Comparison of ENCODE assay signal across 9 mouse cellular contexts in genomic region chr7:16147643-16148042, GRCm38 (mm10). TPM values are rescaled to one million over a fixed set of nuclear protein-coding genes. Genes with fewer than 3 reads are reported as not detected.
DNase-seq lines count a peak whose midpoint lies in the region; ATAC-seq and TF ChIP-seq lines count a peak whose summit lies in the region.
"Had no signal": no experiment of that assay in that cellular context is flagged by ENCODE, and none has a peak within 500 bp of the region (broad histone marks: within the 10 kb centered on the region; RNA-seq: fewer than 3 reads in every experiment).

No protein-coding gene starts in this region.

- peak; percentile 60 for DNase-seq in kidney, adult 18-20 months
- peak; percentile 62 for DNase-seq in MEL (ENCODE audit: low read depth, low spot score)
- peak; percentile 46 for DNase-seq in c-Kit-positive CD71-positive TER-119-negative erythroid progenitor cells, embryonic 14.5 days (ENCODE audit: low read depth)
- peak; percentile 84 for DNase-seq in heart, postnatal 4 days
- DNase-seq in lung, postnatal 14 days: peak; percentile 78
- peak; percentile 88 for DNase-seq in thymus, postnatal 4 days

- no peaks in the 10 kb centered on the region for H3K9me3 ChIP-seq in kidney, embryonic 15.5 days (replicated peaks)
- no peaks in the 10 kb centered on the region for H3K9me3 ChIP-seq in MEL (replicated peaks; ENCODE audit: insufficient read depth, low read length)

- no peak overlapping the region for H3K9ac ChIP-seq in kidney, embryonic 15.5 days
- no peak overlapping the region for H3K9ac ChIP-seq in MEL (ENCODE audit: control insufficient read depth, low read depth, low read length, poor library complexity, severe bottlenecking)

- H3K4me1 ChIP-seq in kidney, embryonic 15.5 days: no peaks in the 10 kb centered on the region
- H3K4me1 ChIP-seq in MEL (ENCODE audit: control insufficient read depth in 1 of 2, insufficient read depth in 2 of 2, low read length in 2 of 2): peaks cover 0 to 16% of the 10 kb centered on the region in 2 experiments; a peak in 2 of 4 replicates

- no peak for TF ChIP-seq CTCF in MEL (IDR thresholded peaks at IDR 0.05 in 2 of 3, conservative IDR thresholded peaks at IDR 0.05 in 1 of 3; ENCODE audit: control insufficient read depth in 1 of 3, insufficient read depth in 1 of 3, low read depth in 2 of 3, low read length in 3 of 3, poor library complexity in 1 of 3, severe bottlenecking in 1 of 3)

- no peak overlapping the region for H3K4me2 ChIP-seq in kidney, embryonic 15.5 days

- H3K36me3 ChIP-seq in kidney, embryonic 15.5 days: no peaks in the 10 kb centered on the region
- H3K36me3 ChIP-seq in MEL (ENCODE audit: control insufficient read depth in 1 of 2, insufficient read depth in 2 of 2, low read length in 2 of 2): peaks cover 0 to 2% of the 10 kb centered on the region in 2 experiments; a peak in 1 of 4 replicates

- no peak overlapping the region for H3K27ac ChIP-seq in kidney, embryonic 15.5 days
- H3K27ac ChIP-seq in MEL (ENCODE audit: control insufficient read depth, low read depth, low read length): no peak overlapping the region

- TF ChIP-seq RAD21 in MEL (IDR thresholded peaks at IDR 0.05; ENCODE audit: low read depth, low read length): no peak

- H3K79me2 ChIP-seq in MEL (ENCODE audit: control insufficient read depth, insufficient read depth, low read length, poor library complexity): no peaks in the 10 kb centered on the region

- no peak overlapping the region for H3K4me3 ChIP-seq in kidney, embryonic 15.5 days (replicated peaks)
- H3K4me3 ChIP-seq in MEL (ENCODE audit: control insufficient read depth in 1 of 2, insufficient read depth in 1 of 2, low read depth in 2 of 2, low read length in 2 of 2): no peak overlapping the region

- peaks cover 7% of the 10 kb centered on the region for H3K27me3 ChIP-seq in kidney, embryonic 15.5 days
- peaks cover 0 to 4% of the 10 kb centered on the region in 2 experiments; a peak in 2 of 4 replicates for H3K27me3 ChIP-seq in MEL (ENCODE audit: control insufficient read depth in 1 of 2, insufficient read depth in 2 of 2, low read length in 2 of 2)

- TF ChIP-seq EP300 in MEL (IDR thresholded peaks at IDR 0.05; ENCODE audit: low read depth in 1 of 2, low read length in 2 of 2): no peak

- TF ChIP-seq POLR2A in MEL (IDR thresholded peaks at IDR 0.05; ENCODE audit: control insufficient read depth in 1 of 2, insufficient read depth in 1 of 2, low read depth in 1 of 2, low read length in 2 of 2, poor library complexity in 1 of 2): no peak

- ATAC-seq in kidney, embryonic 15.5 days (replicated peaks; ENCODE audit: low FRiP score): no peak
- no peak for ATAC-seq in inflammation-experienced regulatory T-cells, adult 6 months

- WGBS in kidney, embryonic 15.5 days: 12% methylated on average over 15 of the region's 15 CpGs

TF ChIP-seq in MEL, 35 proteins besides CTCF, POLR2A, EP300 and RAD21:
- TF ChIP-seq JUND (IDR thresholded peaks at IDR 0.05; ENCODE audit: low read depth, low read length) (no peak), SIN3A (IDR thresholded peaks at IDR 0.05; ENCODE audit: low read length) (peak; percentile 21; the same call in 1 of the 2 replicates)

RNA-seq across cellular contexts. Expression of gene Slc8a2, which starts 18.0 kb away (rescaled TPM):
- 0.09 and 0.19 TPM in 2 replicates for polyA plus RNA-seq in kidney, embryonic 15.5 days (2015; fragmentation: Nextera tagmentation; extraction: Ambion mirVana)
- total RNA-seq in MEL (2012; rRNA removed): not detected in 2 replicates
- under 1 TPM in 1 of 2 experiments, not detected in 1; 0.06 TPM for polyA plus RNA-seq in MEL (2012; ENCODE audit: insufficient read depth in 1 of 2, insufficient read length in 2 of 2, low read depth in 1 of 2, low replicate concordance in 2 of 2, missing spikeins in 1 of 2)
- 1 to 10 TPM; 2.0 TPM for total RNA-seq in heart, postnatal 4 days (2021)
- not detected for polyA plus RNA-seq in inflammation-experienced regulatory T-cells, adult 6 months (2017; shearing (Covaris generic))
- total RNA-seq: neutrophil, adult 5-6 weeks had no signal

RNA-seq across cellular contexts. Expression of gene Meis3, which starts 27.2 kb away (rescaled TPM):
- polyA plus RNA-seq in kidney, embryonic 15.5 days (2015; fragmentation: Nextera tagmentation; extraction: Ambion mirVana): 22.5 and 28.9 TPM in 2 replicates
- total RNA-seq in MEL (2012; rRNA removed): 3.8 and 4.8 TPM in 2 replicates
- polyA plus RNA-seq in MEL (2012; ENCODE audit: insufficient read depth in 1 of 2, insufficient read length in 2 of 2, low read depth in 1 of 2, low replicate concordance in 2 of 2, missing spikeins in 1 of 2): 10 to 100 TPM in 1 of 2 experiments, not detected in 1; 14.9 TPM
- total RNA-seq in heart, postnatal 4 days (2021): 1 to 10 TPM; 8.6 to 9.4 TPM
- 10 to 100 TPM in 2 of 3 experiments, 1 to 10 TPM in 1; 8.6 to 23.2 (median 20.8) TPM for polyA plus RNA-seq in inflammation-experienced regulatory T-cells, adult 6 months (2017; shearing (Covaris generic))

RNA-seq across cellular contexts. Expression of gene Kptn, which starts 27.9 kb away (rescaled TPM):
- polyA plus RNA-seq in kidney, embryonic 15.5 days (2015; fragmentation: Nextera tagmentation; extraction: Ambion mirVana): 30.0 and 37.5 TPM in 2 replicates
- 16.5 and 17.8 TPM in 2 replicates for total RNA-seq in MEL (2012; rRNA removed)
- polyA plus RNA-seq in MEL (2012; ENCODE audit: insufficient read depth in 1 of 2, insufficient read length in 2 of 2, low read depth in 1 of 2, low replicate concordance in 2 of 2, missing spikeins in 1 of 2): 10 to 100 TPM in 1 of 2 experiments, not detected in 1; 19.6 TPM
- 10 to 100 TPM; 23.8 to 25.9 TPM for total RNA-seq in heart, postnatal 4 days (2021)
- 10 to 100 TPM; 18.7 to 23.5 (median 19.2) TPM for polyA plus RNA-seq in inflammation-experienced regulatory T-cells, adult 6 months (2017; shearing (Covaris generic))

RNA-seq across cellular contexts. Expression of gene Napa, which starts 49.4 kb away (rescaled TPM):
- polyA plus RNA-seq in kidney, embryonic 15.5 days (2015; fragmentation: Nextera tagmentation; extraction: Ambion mirVana): 178 and 203 TPM in 2 replicates
- total RNA-seq in MEL (2012; rRNA removed): 52.6 and 56.1 TPM in 2 replicates
- 100 to 1,000 TPM in 1 of 2 experiments, not detected in 1; 132 TPM for polyA plus RNA-seq in MEL (2012; ENCODE audit: insufficient read depth in 1 of 2, insufficient read length in 2 of 2, low read depth in 1 of 2, low replicate concordance in 2 of 2, missing spikeins in 1 of 2)
- 100 to 1,000 TPM in 1 of 2 experiments, 10 to 100 TPM in 1; 90.4 to 104 TPM for total RNA-seq in heart, postnatal 4 days (2021)
- polyA plus RNA-seq in inflammation-experienced regulatory T-cells, adult 6 months (2017; shearing (Covaris generic)): 100 to 1,000 TPM; 191 to 298 (median 208) TPM
